13 mouse cellular contexts compared by ENCODE assay signal in genomic region chr5:145189416-145189815, GRCm38 (mm10). TPM values are rescaled to one million over a fixed set of nuclear protein-coding genes. Genes with fewer than 3 reads are reported as not detected.
DNase-seq lines count a peak whose midpoint lies in the region; ATAC-seq lines count a peak whose summit lies in the region.
"Had no signal": no experiment of that assay in that cellular context is flagged by ENCODE, and none has a peak within 500 bp of the region (broad histone marks: within the 10 kb centered on the region; RNA-seq: fewer than 3 reads in every experiment).

No protein-coding gene starts in this region.

- no peak overlapping the region for H3K27ac ChIP-seq in forebrain, embryonic 13.5 days
- no peak overlapping the region for H3K27ac ChIP-seq in forebrain, embryonic 14.5 days (ENCODE audit: low read depth, low read length)
- no peak overlapping the region for H3K27ac ChIP-seq in intestine, embryonic 14.5 days (ENCODE audit: low read depth)
- no peak overlapping the region for H3K27ac ChIP-seq in intestine, embryonic 15.5 days
- peak overlapping the region; percentile 76 for H3K27ac ChIP-seq in liver, embryonic 12.5 days

- 97% methylated on average over 6 of the region's 6 CpGs for whole genome bisulfite sequencing in forebrain, embryonic 13.5 days
- WGBS in forebrain, embryonic 14.5 days, result 92% methylated on average over 6 of the region's 6 CpGs
- WGBS in intestine, embryonic 14.5 days, result 95% methylated on average over 6 of the region's 6 CpGs
- WGBS in intestine, embryonic 15.5 days, result 84% methylated on average over 6 of the region's 6 CpGs
- WGBS in liver, embryonic 12.5 days (ENCODE audit: insufficient replicate concordance), result 45% methylated on average over 6 of the region's 6 CpGs

- H3K4me3 ChIP-seq in forebrain, embryonic 13.5 days, result no peak overlapping the region
- no peak overlapping the region for H3K4me3 ChIP-seq in forebrain, embryonic 14.5 days (ENCODE audit: low read depth, low read length)
- H3K4me3 ChIP-seq in intestine, embryonic 14.5 days (ENCODE audit: low read depth, low read length), result 0 out of 2 replicates have a peak overlapping the region, but pooled peaks have one; percentile 76
- no peak overlapping the region for H3K4me3 ChIP-seq in intestine, embryonic 15.5 days (replicated peaks)
- peak overlapping the region; percentile 93 for H3K4me3 ChIP-seq in liver, embryonic 12.5 days

- no peaks in the 10 kb centered on the region for H3K27me3 ChIP-seq in forebrain, embryonic 13.5 days
- no peaks in the 10 kb centered on the region for H3K27me3 ChIP-seq in forebrain, embryonic 14.5 days (replicated peaks; ENCODE audit: control insufficient read depth, insufficient read depth, low read length)
- no peaks in the 10 kb centered on the region for H3K27me3 ChIP-seq in intestine, embryonic 14.5 days (replicated peaks; ENCODE audit: control insufficient read depth, insufficient read depth, low read length)
- no peaks in the 10 kb centered on the region for H3K27me3 ChIP-seq in intestine, embryonic 15.5 days (replicated peaks)
- H3K27me3 ChIP-seq in liver, embryonic 12.5 days (replicated peaks), result no peaks in the 10 kb centered on the region
- H3K27me3 ChIP-seq: Patski had no signal

- DNase-seq in forebrain, embryonic 14.5 days (ENCODE audit: low spot score), result no peak
- DNase-seq in intestine, embryonic 14.5 days (ENCODE audit: low spot score), result no peak
- DNase-seq in c-Kit-positive CD71-positive TER-119-negative erythroid progenitor cells, embryonic 14.5 days (ENCODE audit: low read depth), result peak; percentile 45
- no peak for DNase-seq in embryo, embryonic 10.5 days (ENCODE audit: low spot score)
- DNase-seq in cerebellum, adult 9-10 months, result no peak
- DNase-seq: adrenal gland, postnatal 25 days; cerebellum, adult 2 months; layer of hippocampus, adult 9-11 months; lung, adult 2 months had no signal

- H3K4me2 ChIP-seq in forebrain, embryonic 13.5 days, result peak overlapping the region; percentile 90
- no peak overlapping the region for H3K4me2 ChIP-seq in forebrain, embryonic 14.5 days (ENCODE audit: low read length)
- no peak overlapping the region for H3K4me2 ChIP-seq in intestine, embryonic 14.5 days (ENCODE audit: low read length)
- no peak overlapping the region for H3K4me2 ChIP-seq in intestine, embryonic 15.5 days (replicated peaks)
- peak overlapping the region; percentile 89 for H3K4me2 ChIP-seq in liver, embryonic 12.5 days

- no peak overlapping the region for H3K9ac ChIP-seq in forebrain, embryonic 13.5 days
- no peak overlapping the region for H3K9ac ChIP-seq in forebrain, embryonic 14.5 days (ENCODE audit: low read length)
- H3K9ac ChIP-seq in intestine, embryonic 14.5 days (ENCODE audit: low read length), result no peak overlapping the region
- no peak overlapping the region for H3K9ac ChIP-seq in intestine, embryonic 15.5 days
- peak overlapping the region; percentile 89; the same call in 1 of the 2 replicates for H3K9ac ChIP-seq in liver, embryonic 12.5 days

- H3K9me3 ChIP-seq in forebrain, embryonic 13.5 days (replicated peaks), result no peaks in the 10 kb centered on the region
- H3K9me3 ChIP-seq in forebrain, embryonic 14.5 days (replicated peaks; ENCODE audit: control insufficient read depth, low read length), result no peaks in the 10 kb centered on the region
- H3K9me3 ChIP-seq in intestine, embryonic 14.5 days (ENCODE audit: control insufficient read depth, low read length), result no peaks in the 10 kb centered on the region
- no peaks in the 10 kb centered on the region for H3K9me3 ChIP-seq in intestine, embryonic 15.5 days
- H3K9me3 ChIP-seq in liver, embryonic 12.5 days (replicated peaks), result no peaks in the 10 kb centered on the region

- H3K4me1 ChIP-seq in forebrain, embryonic 13.5 days, result peaks cover 21% of the 10 kb centered on the region
- H3K4me1 ChIP-seq in forebrain, embryonic 14.5 days (ENCODE audit: control insufficient read depth, insufficient read depth, low read length), result peaks cover 11% of the 10 kb centered on the region
- peaks cover 18% of the 10 kb centered on the region for H3K4me1 ChIP-seq in intestine, embryonic 14.5 days (replicated peaks; ENCODE audit: control insufficient read depth, insufficient read depth, low read length)
- peaks cover 9% of the 10 kb centered on the region for H3K4me1 ChIP-seq in intestine, embryonic 15.5 days (replicated peaks)
- H3K4me1 ChIP-seq in liver, embryonic 12.5 days, result peaks cover 34% of the 10 kb centered on the region

- ATAC-seq in forebrain, embryonic 13.5 days, result no peak
- ATAC-seq in forebrain, embryonic 14.5 days, result no peak
- ATAC-seq in intestine, embryonic 14.5 days (replicated peaks; ENCODE audit: low FRiP score, low TSS enrichment, low read depth), result no peak
- no peak for ATAC-seq in intestine, embryonic 15.5 days
- peak; percentile 55; the same call in 1 of the 2 replicates for ATAC-seq in liver, embryonic 12.5 days
- ATAC-seq: Patski had no signal

- peaks cover 43% of the 10 kb centered on the region for H3K36me3 ChIP-seq in forebrain, embryonic 13.5 days (ENCODE audit: poor library complexity, severe bottlenecking)
- peaks cover 42% of the 10 kb centered on the region for H3K36me3 ChIP-seq in forebrain, embryonic 14.5 days (ENCODE audit: control insufficient read depth, insufficient read depth, low read length)
- H3K36me3 ChIP-seq in intestine, embryonic 14.5 days (ENCODE audit: control insufficient read depth, insufficient read depth, low read length), result peaks cover 40% of the 10 kb centered on the region
- peaks cover 21% of the 10 kb centered on the region for H3K36me3 ChIP-seq in intestine, embryonic 15.5 days
- peaks cover 57% of the 10 kb centered on the region for H3K36me3 ChIP-seq in liver, embryonic 12.5 days

RNA-seq across cellular contexts. Expression of gene Atp5j2, which starts 2.4 kb away (rescaled TPM):
- 672 and 745 TPM in 2 replicates for polyA plus RNA-seq in forebrain, embryonic 13.5 days (2015; fragmentation: Nextera tagmentation; extraction: Ambion mirVana)
- polyA plus RNA-seq in forebrain, embryonic 14.5 days (2014; fragmentation: Nextera tagmentation; extraction: Ambion mirVana), result 513 and 604 TPM in 2 replicates
- polyA plus RNA-seq in intestine, embryonic 14.5 days (2014; fragmentation: Nextera tagmentation; extraction: Ambion mirVana), result 681 and 724 TPM in 2 replicates
- polyA plus RNA-seq in intestine, embryonic 15.5 days (2015; fragmentation: Nextera tagmentation; extraction: Ambion mirVana), result 899 and 947 TPM in 2 replicates
- polyA plus RNA-seq in liver, embryonic 12.5 days (2016; fragmentation: Nextera tagmentation; extraction: Ambion mirVana), result 460 and 491 TPM in 2 replicates

RNA-seq across cellular contexts. Expression of gene Zkscan14, which starts 12.3 kb away (rescaled TPM):
- polyA plus RNA-seq in forebrain, embryonic 13.5 days (2015; fragmentation: Nextera tagmentation; extraction: Ambion mirVana), result 11.9 and 13.1 TPM in 2 replicates
- 14.9 and 16.4 TPM in 2 replicates for polyA plus RNA-seq in forebrain, embryonic 14.5 days (2014; fragmentation: Nextera tagmentation; extraction: Ambion mirVana)
- polyA plus RNA-seq in intestine, embryonic 14.5 days (2014; fragmentation: Nextera tagmentation; extraction: Ambion mirVana), result 8.5 and 9.1 TPM in 2 replicates
- 7.8 and 9.5 TPM in 2 replicates for polyA plus RNA-seq in intestine, embryonic 15.5 days (2015; fragmentation: Nextera tagmentation; extraction: Ambion mirVana)
- 5.8 TPM in 2 replicates for polyA plus RNA-seq in liver, embryonic 12.5 days (2016; fragmentation: Nextera tagmentation; extraction: Ambion mirVana)

RNA-seq across cellular contexts. Expression of gene Zkscan5, which starts 14.9 kb away (rescaled TPM):
- 16.6 and 18.0 TPM in 2 replicates for polyA plus RNA-seq in forebrain, embryonic 13.5 days (2015; fragmentation: Nextera tagmentation; extraction: Ambion mirVana)
- polyA plus RNA-seq in forebrain, embryonic 14.5 days (2014; fragmentation: Nextera tagmentation; extraction: Ambion mirVana), result 17.7 and 17.8 TPM in 2 replicates
- polyA plus RNA-seq in intestine, embryonic 14.5 days (2014; fragmentation: Nextera tagmentation; extraction: Ambion mirVana), result 13.1 and 13.6 TPM in 2 replicates
- polyA plus RNA-seq in intestine, embryonic 15.5 days (2015; fragmentation: Nextera tagmentation; extraction: Ambion mirVana), result 9.7 and 10.3 TPM in 2 replicates
- 5.3 and 5.9 TPM in 2 replicates for polyA plus RNA-seq in liver, embryonic 12.5 days (2016; fragmentation: Nextera tagmentation; extraction: Ambion mirVana)

RNA-seq across cellular contexts. Expression of gene Cpsf4, which starts 22.4 kb away (rescaled TPM):
- 64.0 and 69.6 TPM in 2 replicates for polyA plus RNA-seq in forebrain, embryonic 13.5 days (2015; fragmentation: Nextera tagmentation; extraction: Ambion mirVana)
- 28.9 and 31.1 TPM in 2 replicates for polyA plus RNA-seq in forebrain, embryonic 14.5 days (2014; fragmentation: Nextera tagmentation; extraction: Ambion mirVana)
- 29.6 and 32.0 TPM in 2 replicates for polyA plus RNA-seq in intestine, embryonic 14.5 days (2014; fragmentation: Nextera tagmentation; extraction: Ambion mirVana)
- polyA plus RNA-seq in intestine, embryonic 15.5 days (2015; fragmentation: Nextera tagmentation; extraction: Ambion mirVana), result 43.1 and 47.1 TPM in 2 replicates
- polyA plus RNA-seq in liver, embryonic 12.5 days (2016; fragmentation: Nextera tagmentation; extraction: Ambion mirVana), result 39.0 and 39.1 TPM in 2 replicates

RNA-seq across cellular contexts. Expression of gene Ptcd1, which starts 22.5 kb away (rescaled TPM):
- polyA plus RNA-seq in forebrain, embryonic 13.5 days (2015; fragmentation: Nextera tagmentation; extraction: Ambion mirVana), result 20.0 and 21.6 TPM in 2 replicates
- 16.8 and 21.6 TPM in 2 replicates for polyA plus RNA-seq in forebrain, embryonic 14.5 days (2014; fragmentation: Nextera tagmentation; extraction: Ambion mirVana)
- polyA plus RNA-seq in intestine, embryonic 14.5 days (2014; fragmentation: Nextera tagmentation; extraction: Ambion mirVana), result 12.6 and 13.1 TPM in 2 replicates
- polyA plus RNA-seq in intestine, embryonic 15.5 days (2015; fragmentation: Nextera tagmentation; extraction: Ambion mirVana), result 13.6 and 14.2 TPM in 2 replicates
- polyA plus RNA-seq in liver, embryonic 12.5 days (2016; fragmentation: Nextera tagmentation; extraction: Ambion mirVana), result 12.2 and 12.6 TPM in 2 replicates

Comparison
In these comparisons a context has a peak if more than half of its experiments do, and no peak if none do; other contexts are left out.
1. H3K4me2 ChIP-seq: peak in forebrain, embryonic 13.5 days (single experiment) and liver, embryonic 12.5 days (single experiment); none in forebrain, embryonic 14.5 days (single experiment), intestine, embryonic 14.5 days (single experiment) and intestine, embryonic 15.5 days (single experiment).
2. H3K4me3 ChIP-seq: peak in intestine, embryonic 14.5 days (single experiment) and liver, embryonic 12.5 days (single experiment); none in forebrain, embryonic 13.5 days (single experiment), forebrain, embryonic 14.5 days (single experiment) and intestine, embryonic 15.5 days (single experiment).